Mouse (Mus musculus) ES-Bruce4 (cell line): ENCODE data around the gene Abcc8. TPM values are rescaled to one million over a fixed set of nuclear protein-coding genes. Genes with fewer than 3 reads are reported as not detected.
A peak's percentile ranks its signal among the peaks of the same experiment; 100 is the strongest.

ENCODE experiments used
- H3K27ac ChIP-seq: 2 replicates; pipeline ENCODE4 v1.5.1; 2012; ENCODE audit warnings: low read length, inconsistent platforms; ENCODE audit not compliant: insufficient read depth
- H3K27me3 ChIP-seq: 2 replicates; pipeline ENCODE4 v1.6.1; 2012; ENCODE audit warnings: mild to moderate bottlenecking, low read length, inconsistent platforms; ENCODE audit not compliant: control insufficient read depth, poor library complexity, insufficient read depth, severe bottlenecking
- H3K36me3 ChIP-seq: 2 replicates; pipeline ENCODE4 v1.6.1; 2012; ENCODE audit warnings: inconsistent platforms, mild to moderate bottlenecking, low read length, moderate library complexity; ENCODE audit not compliant: control insufficient read depth, poor library complexity, insufficient read depth, severe bottlenecking
- H3K4me1 ChIP-seq: one replicate; pipeline ENCODE4 v1.8.1; 2011; ENCODE audit warnings: low read length; ENCODE audit not compliant: control insufficient read depth, insufficient read depth
- H3K4me3 ChIP-seq: 2 replicates; pipeline ENCODE4 v1.5.1; 2011; ENCODE audit warnings: low read depth, mild to moderate bottlenecking, low read length
- H3K9ac ChIP-seq: 2 replicates; pipeline ENCODE4 v1.6.1; 2012; ENCODE audit warnings: low read depth, mild to moderate bottlenecking, inconsistent platforms; ENCODE audit not compliant: poor library complexity, severe bottlenecking
- H3K9me3 ChIP-seq: replicated peaks from 2 replicates; pipeline ENCODE4 v1.6.1; 2012; ENCODE audit warnings: mild to moderate bottlenecking, low read length, inconsistent platforms; ENCODE audit not compliant: control insufficient read depth, poor library complexity, insufficient read depth, severe bottlenecking
- CTCF ChIP-seq: IDR thresholded peaks from one replicate; pipeline ENCODE4 v1.8.1; 2011; ENCODE audit warnings: low read depth, low read length
- EP300 ChIP-seq: IDR thresholded peaks from 2 replicates; pipeline ENCODE4 v1.6.1; 2011; ENCODE audit warnings: low read depth, low read length; ENCODE audit not compliant: insufficient read depth
- POLR2A ChIP-seq: IDR thresholded peaks from one replicate; pipeline ENCODE4 v1.8.1; 2011; ENCODE audit warnings: low read length; ENCODE audit not compliant: insufficient read depth
- polyA plus RNA-seq: library from polyadenylated mRNA; stranded (reverse); fragments of >200 nt; gene quantifications from 2 replicates; pipeline ENCODE4 v1.2.4, GENCODE M21; 2011; ENCODE audit warnings: low read depth; ENCODE audit not compliant: missing spikeins, insufficient read depth, insufficient read length

Abcc8 gene
- 1.6 and 4.2 TPM in 2 replicates for polyA plus RNA-seq

DNA sequence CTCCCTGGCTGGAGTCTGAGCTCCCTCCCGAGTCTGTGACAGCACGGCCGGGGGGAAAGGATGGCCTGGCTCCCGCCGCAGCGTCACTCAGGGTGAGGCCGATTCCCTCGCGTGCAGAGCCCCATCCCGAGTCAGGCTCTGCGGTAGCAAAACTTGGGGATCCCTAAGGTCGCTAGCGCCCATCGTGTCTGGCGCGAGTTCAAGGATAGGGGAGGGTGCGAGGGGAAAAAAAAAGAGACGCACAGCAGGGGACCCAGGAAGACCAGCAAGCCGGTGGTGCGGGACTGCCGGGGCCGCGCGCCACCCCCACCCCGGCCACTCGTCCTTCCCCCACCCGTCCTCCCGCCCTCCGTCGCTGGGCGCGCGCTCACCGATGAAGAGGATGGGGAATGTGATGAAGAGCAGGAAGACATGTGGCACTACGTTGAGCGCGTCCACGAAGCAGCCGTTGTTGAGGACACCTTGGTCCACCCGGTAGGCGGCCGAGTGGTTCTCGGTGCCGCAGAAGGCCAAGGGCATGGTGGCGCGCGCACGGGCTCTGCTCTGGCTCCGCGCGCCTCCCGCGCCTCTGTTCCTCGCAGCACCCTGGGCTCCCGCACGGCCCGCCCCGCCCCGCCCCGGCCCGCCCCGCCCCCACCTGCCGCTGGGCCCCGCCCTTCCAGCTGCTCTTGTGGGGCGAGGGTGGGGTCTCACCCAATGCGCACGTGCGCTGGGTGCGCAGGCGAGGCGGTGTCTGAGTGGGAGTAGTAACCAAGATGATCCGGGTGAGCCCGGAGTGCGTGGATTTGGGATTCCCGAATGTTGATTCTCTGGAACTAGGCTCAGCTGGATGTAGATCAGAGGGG is at the start of gene Abcc8:
Gene Abcc8, minus strand, starts transcription at position 603 of the 845 bp plus-strand sequence.
- no peaks in the 10 kb centered on the region for H3K36me3 ChIP-seq
- TF ChIP-seq EP300: no peak
- TF ChIP-seq CTCF: no peak
- peak; percentile 50 for TF ChIP-seq POLR2A
- peaks cover 2% of the 10 kb centered on the region; the same call in 1 of the 2 replicates for H3K27me3 ChIP-seq
- H3K27ac ChIP-seq: no peak within 1 kb of the TSS
- peak within 1 kb of the TSS; percentile 73 for H3K4me3 ChIP-seq
- peak within 1 kb of the TSS; percentile 43; the same call in 1 of the 2 replicates for H3K9ac ChIP-seq
- H3K4me1 ChIP-seq: no peaks in the 10 kb centered on the region
- H3K9me3 ChIP-seq: no peaks in the 10 kb centered on the region

DNA sequence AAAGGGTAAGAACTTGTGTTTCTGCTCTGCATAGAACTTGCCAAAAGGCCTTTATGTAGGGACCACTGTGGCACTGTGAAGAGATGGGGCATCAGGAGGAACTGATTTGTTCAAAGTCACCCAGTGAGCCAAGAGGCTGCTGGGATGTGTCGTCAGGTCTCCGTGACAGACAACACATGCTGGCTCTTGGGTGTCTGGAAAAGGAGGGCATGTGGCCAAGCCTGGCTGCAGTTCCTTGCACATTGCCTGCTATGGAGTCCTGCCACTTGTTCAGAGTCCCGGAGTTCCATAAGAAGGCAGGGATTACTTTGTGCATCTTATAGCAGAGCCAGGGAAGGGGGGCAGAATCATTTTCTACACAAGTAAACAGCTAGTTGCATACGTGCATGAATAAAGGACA is 47.1 kb upstream of the Abcc8 start:
- no peaks in the 10 kb centered on the region for H3K27me3 ChIP-seq
- H3K9me3 ChIP-seq: no peaks in the 10 kb centered on the region
- no peak overlapping the region for H3K9ac ChIP-seq
- TF ChIP-seq CTCF (no peak), EP300 (no peak), POLR2A (no peak)
- no peak overlapping the region for H3K27ac ChIP-seq
- H3K4me1 ChIP-seq: no peaks in the 10 kb centered on the region
- H3K4me3 ChIP-seq: no peak overlapping the region
- no peaks in the 10 kb centered on the region for H3K36me3 ChIP-seq

DNA sequence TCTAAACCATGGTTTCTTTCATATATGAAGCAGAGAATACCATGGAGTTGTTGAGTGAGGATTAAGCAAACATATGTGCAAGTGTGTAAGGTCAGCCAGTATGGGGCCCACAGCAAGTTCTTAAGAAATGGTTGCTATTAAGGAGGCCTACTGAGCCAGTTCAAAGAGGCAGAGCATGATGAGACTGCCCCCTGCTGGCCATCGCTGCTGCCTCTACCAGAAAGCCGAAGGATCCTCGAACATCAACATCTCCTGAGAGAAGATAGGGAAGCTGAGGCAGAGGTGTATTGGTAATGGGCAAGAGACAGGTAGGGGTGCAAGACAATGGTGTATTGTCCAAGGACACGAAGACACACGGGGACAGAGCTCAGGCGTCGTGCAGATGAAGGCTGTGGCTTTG is 46.4 kb upstream of the Abcc8 start:
- Histone ChIP-seq H3K27ac (no peak overlapping the region), H3K27me3 (no peaks in the 10 kb centered on the region), H3K9ac (no peak overlapping the region), H3K4me3 (no peak overlapping the region), H3K4me1 (no peaks in the 10 kb centered on the region), H3K9me3 (no peaks in the 10 kb centered on the region), H3K36me3 (no peaks in the 10 kb centered on the region)
- TF ChIP-seq POLR2A: no peak
- peak; percentile 95 for TF ChIP-seq CTCF

DNA sequence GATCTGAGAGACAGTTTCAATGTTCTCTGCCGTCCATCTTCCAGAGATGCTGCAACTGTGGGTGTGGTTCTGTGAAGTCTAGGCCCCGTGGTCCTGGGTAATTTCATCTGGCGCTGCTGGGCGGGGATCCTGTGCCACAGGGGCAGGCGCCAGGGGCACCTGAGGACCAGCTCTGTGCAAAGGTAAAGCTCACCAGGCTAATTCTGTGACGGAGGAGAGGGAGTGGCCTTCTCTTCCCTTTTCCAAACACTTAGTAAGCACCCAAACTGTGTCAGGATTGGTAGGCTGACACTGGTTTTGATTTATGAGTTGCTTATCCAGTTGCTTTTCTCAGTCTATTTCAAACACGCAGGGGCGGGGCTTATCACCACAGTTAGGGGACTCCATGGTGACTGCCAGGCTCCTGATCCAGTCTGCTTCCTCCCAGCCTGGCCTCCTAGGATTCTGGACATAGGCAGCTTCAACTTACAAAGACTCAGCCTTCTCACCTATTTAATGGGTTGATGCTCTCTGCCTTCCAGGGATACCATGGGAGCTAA is 40.8 kb upstream of the Abcc8 start:
- peaks cover 3% of the 10 kb centered on the region for H3K4me1 ChIP-seq
- TF ChIP-seq EP300: no peak
- TF ChIP-seq POLR2A: no peak
- no peak for TF ChIP-seq CTCF
- H3K36me3 ChIP-seq: no peaks in the 10 kb centered on the region
- H3K9me3 ChIP-seq: no peaks in the 10 kb centered on the region
- no peak overlapping the region for H3K27ac ChIP-seq
- H3K9ac ChIP-seq: no peak overlapping the region
- H3K27me3 ChIP-seq: no peaks in the 10 kb centered on the region
- no peak overlapping the region for H3K4me3 ChIP-seq

- Histone ChIP-seq H3K9ac (no peak overlapping the region), H3K36me3 (no peaks in the 10 kb centered on the region), H3K27ac (no peak overlapping the region), H3K27me3 (no peaks in the 10 kb centered on the region), H3K4me1 (peaks cover 3% of the 10 kb centered on the region), H3K4me3 (peak overlapping the region; percentile 10; the same call in 1 of the 2 replicates), H3K9me3 (no peaks in the 10 kb centered on the region)
- TF ChIP-seq CTCF: no peak
- peak; percentile 54; the same call in 1 of the 2 replicates for TF ChIP-seq EP300
Observed at GRCm38 (mm10) chr7:46218415-46218814, 38.6 kb upstream of the Abcc8 start.

GRCm38 (mm10) chr7:46216481-46216880 is 36.6 kb upstream of the Abcc8 start:
- TF ChIP-seq CTCF (no peak), POLR2A (no peak), EP300 (no peak)
- H3K27me3 ChIP-seq: no peaks in the 10 kb centered on the region
- H3K4me3 ChIP-seq: no peak overlapping the region
- H3K9me3 ChIP-seq: no peaks in the 10 kb centered on the region
- peaks cover 3% of the 10 kb centered on the region for H3K4me1 ChIP-seq
- no peak overlapping the region for H3K9ac ChIP-seq
- no peak overlapping the region for H3K27ac ChIP-seq
- no peaks in the 10 kb centered on the region for H3K36me3 ChIP-seq
